Mouse (Mus musculus) embryonic facial prominence, embryonic 13.5 days (tissue): Measurements from ENCODE around the gene Fkbp7. TPM values are rescaled to one million over a fixed set of nuclear protein-coding genes. Genes with fewer than 3 reads are reported as not detected.
"Not testable (repeated sequence)": the region's sequence is repeated elsewhere in the genome, so short reads cannot be mapped to it uniquely, and the experiment has no call there.

Source experiments
- ATAC-seq: fragments of 200-750 bp; cut with Nextera tagmentation; 2 replicates; pipeline ENCODE4 v1.8.0; 2017; ENCODE audit warnings: low read depth; ENCODE audit not compliant: insufficient number of reproducible peaks, insufficient read depth, low FRiP score, low TSS enrichment
- H3K27ac ChIP-seq: fragments of 300-500 bp; sonication (generic); 2 replicates; pipeline ENCODE4 v1.5.1; 2015; ENCODE audit warnings: moderate library complexity, mild to moderate bottlenecking, inconsistent platforms
- H3K27me3 ChIP-seq: fragments of 300-500 bp; sonication (generic); 2 replicates; pipeline ENCODE4 v1.6.1; 2015; ENCODE audit warnings: mild to moderate bottlenecking, inconsistent platforms
- H3K36me3 ChIP-seq: fragments of 300-500 bp; sonication (generic); 2 replicates; pipeline ENCODE4 v1.6.1; 2015; ENCODE audit warnings: mild to moderate bottlenecking, inconsistent platforms
- H3K4me1 ChIP-seq: fragments of 300-500 bp; sonication (generic); 2 replicates; pipeline ENCODE4 v1.6.1; 2015; ENCODE audit warnings: inconsistent platforms
- H3K4me2 ChIP-seq: fragments of 300-500 bp; sonication (generic); 2 replicates; pipeline ENCODE4 v1.6.1; 2015; ENCODE audit warnings: moderate library complexity, mild to moderate bottlenecking, inconsistent platforms
- H3K4me3 ChIP-seq: fragments of 300-500 bp; sonication (generic); 2 replicates; pipeline ENCODE4 v1.5.1; 2015; ENCODE audit warnings: mild to moderate bottlenecking, inconsistent platforms
- H3K9ac ChIP-seq: fragments of 300-500 bp; sonication (generic); 2 replicates; pipeline ENCODE4 v1.6.1; 2015; ENCODE audit warnings: mild to moderate bottlenecking, inconsistent platforms
- H3K9me3 ChIP-seq: fragments of 300-500 bp; sonication (generic); 2 replicates; pipeline ENCODE4 v1.6.1; 2016; ENCODE audit warnings: inconsistent platforms
- WGBS: fragments of 180-500 bp; shearing (Covaris S2); methylation state at CpG from one replicate; pipeline ENCODE4 v1.1.7; 2015; ENCODE audit warnings: mixed read lengths; 5-methylcytosine and 5-hydroxymethylcytosine counted together
- polyA plus RNA-seq: library from polyadenylated mRNA; unstranded; fragments of >200 nt; fragmentation: Nextera tagmentation; extraction: Ambion mirVana; gene quantifications from 2 replicates; pipeline ENCODE4 v1.2.1, GENCODE M21; 2015

Gene Fkbp7
- polyA plus RNA-seq, 1 experiment from 2014 or later: 95.8 TPM

- H3K27me3 ChIP-seq: no peaks in the 10 kb centered on the region
- 94% methylated on average over 12 of the region's 12 CpGs for WGBS
- no peak for ATAC-seq
- H3K4me2 ChIP-seq: no peak overlapping the region
- no peak overlapping the region for H3K9ac ChIP-seq
- no peaks in the 10 kb centered on the region for H3K4me1 ChIP-seq
- H3K4me3 ChIP-seq: no peak overlapping the region
- H3K36me3 ChIP-seq: peaks cover 94% of the 10 kb centered on the region
- no peak overlapping the region for H3K27ac ChIP-seq
- H3K9me3 ChIP-seq: 0 out of 2 replicates have a peak, but pooled peaks cover 4% of the 10 kb centered on the region
These were observed 42.6 kb downstream of the Fkbp7 start for GRCm38 (mm10) chr2:76630293-76630692.

- not testable (repeated sequence) for H3K9me3 ChIP-seq, H3K4me1 ChIP-seq, H3K27ac ChIP-seq, H3K4me3 ChIP-seq, H3K27me3 ChIP-seq, ATAC-seq, H3K4me2 ChIP-seq, H3K9ac ChIP-seq
- 88% methylated on average over 2 of the region's 2 CpGs for WGBS
- peaks cover 37% of the 10 kb centered on the region for H3K36me3 ChIP-seq
These were observed 50.6 kb downstream of the Fkbp7 start for GRCm38 (mm10) chr2:76622316-76622715.

GRCm38 (mm10) chr2:76621724-76622123 is 51.2 kb downstream of the Fkbp7 start:
- WGBS: 35% methylated on average over 1 of the region's 1 CpGs

GRCm38 (mm10) chr2:76620188-76620587 is 52.7 kb downstream of the Fkbp7 start:
- WGBS: 86% methylated on average over 5 of the region's 5 CpGs

More at GRCm38 (mm10) chr2:76621724-76622123, 51.2 kb downstream of the Fkbp7 start:
- H3K36me3 ChIP-seq: peaks cover 31% of the 10 kb centered on the region
- H3K4me1 ChIP-seq: no peaks in the 10 kb centered on the region
- 0 out of 2 replicates have a peak, but pooled peaks cover 4% of the 10 kb centered on the region for H3K9me3 ChIP-seq
- H3K4me2 ChIP-seq: no peak overlapping the region
- no peaks in the 10 kb centered on the region for H3K27me3 ChIP-seq
- no peak for ATAC-seq
- no peak overlapping the region for H3K4me3 ChIP-seq
- H3K27ac ChIP-seq: no peak overlapping the region
- no peak overlapping the region for H3K9ac ChIP-seq

GRCm38 (mm10) chr2:76618078-76618477 is 54.8 kb downstream of the Fkbp7 start:
- Histone ChIP-seq H3K27me3 (no peaks in the 10 kb centered on the region), H3K27ac (no peak overlapping the region), H3K9me3 (no peaks in the 10 kb centered on the region), H3K9ac (no peak overlapping the region), H3K4me3 (no peak overlapping the region), H3K36me3 (no peaks in the 10 kb centered on the region; the same call in 1 of the 2 replicates), H3K4me2 (no peak overlapping the region), H3K4me1 (no peaks in the 10 kb centered on the region)
- 30% methylated on average over 1 of the region's 1 CpGs for WGBS
- no peak for ATAC-seq

More at GRCm38 (mm10) chr2:76620188-76620587, 52.7 kb downstream of the Fkbp7 start:
- Histone ChIP-seq H3K4me2 (no peak overlapping the region), H3K27me3 (no peaks in the 10 kb centered on the region), H3K27ac (no peak overlapping the region), H3K4me1 (no peaks in the 10 kb centered on the region), H3K9ac (no peak overlapping the region), H3K36me3 (peaks cover 16% of the 10 kb centered on the region), H3K4me3 (no peak overlapping the region), H3K9me3 (no peaks in the 10 kb centered on the region)
- ATAC-seq: no peak

Other genes with a start within 250 kb of the Fkbp7 start
- 76.8 and 78.1 TPM in 2 replicates for gene Prkra, start 25.1 kb downstream of the Fkbp7 start, polyA plus RNA-seq
- 0.45 TPM in 1 of 2 replicates, not detected in the other for gene Pjvk, start 24.6 kb downstream of the Fkbp7 start, polyA plus RNA-seq
- 6.8 and 10.3 TPM in 2 replicates for gene Plekha3, start 2.2 kb upstream of the Fkbp7 start, polyA plus RNA-seq